Mouse (Mus musculus): ENCODE data around the gene Ppp1r13l. TPM values are rescaled to one million over a fixed set of nuclear protein-coding genes. Genes with fewer than 3 reads are reported as not detected.

The Ppp1r13l gene
- polyA plus RNA-seq, 1 experiment from 2014 or later = 6.4 TPM

DNA sequence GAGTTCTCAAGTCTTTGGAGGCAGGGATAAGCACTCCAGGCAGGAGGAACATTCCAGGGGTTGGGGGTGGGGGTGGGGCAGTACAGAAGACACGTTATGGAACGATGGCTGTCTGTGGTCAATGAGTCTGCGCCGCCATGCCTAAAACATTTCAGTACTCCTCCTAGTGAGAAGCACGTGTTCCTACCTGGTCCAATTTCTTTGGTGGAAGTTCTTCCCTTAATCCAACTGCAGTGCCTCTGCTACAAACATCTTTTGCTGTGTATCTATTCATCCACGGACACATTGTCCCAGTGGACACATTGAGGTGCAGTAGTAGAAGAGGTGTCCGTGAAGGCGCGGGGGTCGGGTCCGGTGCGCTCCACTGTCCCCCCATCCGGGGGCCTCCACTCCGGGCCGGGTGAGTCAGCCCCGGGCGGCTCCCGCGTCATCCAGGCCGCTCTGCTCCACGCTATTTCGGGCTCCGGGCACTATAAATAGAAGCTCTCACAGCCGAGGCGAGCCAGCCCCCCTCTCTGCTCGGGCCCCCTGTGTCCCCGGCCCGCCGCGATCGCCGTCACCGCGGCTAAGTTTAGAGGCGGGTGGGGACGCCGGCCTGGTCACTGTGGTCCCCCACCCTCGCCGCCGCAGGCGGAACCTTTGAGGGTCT, 17.7 kb upstream of the Ppp1r13l start:
- Histone ChIP-seq H3K9me3 (ENCODE audit: control insufficient read depth, low read length) (no peaks in the 10 kb centered on the region), H3K27me3 (ENCODE audit: control insufficient read depth, insufficient read depth, low read length) (peaks cover 8% of the 10 kb centered on the region; the same call in 1 of the 2 replicates), H3K9ac (ENCODE audit: low read length) (peak overlapping the region; percentile 64), H3K36me3 (ENCODE audit: control insufficient read depth, insufficient read depth, low read length) (no peaks in the 10 kb centered on the region), H3K4me2 (ENCODE audit: low read depth, low read length, severe bottlenecking) (peak overlapping the region; percentile 88), H3K4me1 (replicated peaks; ENCODE audit: control insufficient read depth, insufficient read depth, low read length) (peaks cover 9% of the 10 kb centered on the region), H3K27ac (ENCODE audit: low read depth, low read length) (no peak overlapping the region), H3K4me3 (ENCODE audit: low read depth, low read length) (peak overlapping the region; percentile 49)
- ATAC-seq (replicated peaks; ENCODE audit: low FRiP score) (0 out of 2 replicates have a peak, but pooled peaks have one; percentile 16), DNase-seq (ENCODE audit: low spot score) (peak; percentile 80)
- WGBS = under 1% methylated on average over 41 of the region's 41 CpGs

DNA sequence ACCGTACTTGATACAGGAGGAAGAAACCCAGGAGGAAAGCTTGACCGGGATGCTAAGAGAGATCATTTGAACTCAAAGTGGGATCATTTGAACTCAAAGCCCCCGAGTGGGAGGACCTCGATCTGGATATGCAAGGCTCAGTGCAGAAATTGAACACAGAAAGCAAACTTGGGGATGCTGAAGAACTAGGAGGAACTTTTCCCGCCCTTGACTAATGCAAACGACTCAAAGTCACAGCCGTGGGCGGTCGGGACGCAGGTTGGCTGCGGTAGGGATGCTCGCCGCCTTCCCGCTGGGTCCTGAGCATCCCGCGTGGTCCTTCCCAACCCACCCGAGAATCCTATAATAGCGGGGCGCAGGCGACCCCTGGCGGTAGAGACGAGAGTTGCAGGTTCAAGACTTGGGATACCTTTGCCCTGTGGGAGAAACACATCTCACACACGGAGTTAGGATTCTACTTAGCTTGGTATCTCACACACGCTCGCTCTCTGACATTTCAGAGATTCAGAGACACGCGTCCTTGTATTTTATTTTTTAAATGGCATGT, 17.0 kb upstream of the Ppp1r13l start:
- Histone ChIP-seq H3K36me3 (ENCODE audit: control insufficient read depth, insufficient read depth, low read length) (no peaks in the 10 kb centered on the region), H3K4me2 (ENCODE audit: low read depth, low read length, severe bottlenecking) (peak overlapping the region; percentile 88), H3K4me3 (ENCODE audit: low read depth, low read length) (peak overlapping the region; percentile 49), H3K4me1 (replicated peaks; ENCODE audit: control insufficient read depth, insufficient read depth, low read length) (peaks cover 9% of the 10 kb centered on the region), H3K27me3 (ENCODE audit: control insufficient read depth, insufficient read depth, low read length) (peaks cover 8% of the 10 kb centered on the region; the same call in 1 of the 2 replicates), H3K9ac (ENCODE audit: low read length) (peak overlapping the region; percentile 64), H3K9me3 (ENCODE audit: control insufficient read depth, low read length) (no peaks in the 10 kb centered on the region), H3K27ac (ENCODE audit: low read depth, low read length) (no peak overlapping the region)
- DNase-seq (ENCODE audit: low spot score) = peak; percentile 95
- WGBS = 0% methylated on average over 27 of the region's 27 CpGs
- ATAC-seq (replicated peaks; ENCODE audit: low FRiP score) = no peak

DNA sequence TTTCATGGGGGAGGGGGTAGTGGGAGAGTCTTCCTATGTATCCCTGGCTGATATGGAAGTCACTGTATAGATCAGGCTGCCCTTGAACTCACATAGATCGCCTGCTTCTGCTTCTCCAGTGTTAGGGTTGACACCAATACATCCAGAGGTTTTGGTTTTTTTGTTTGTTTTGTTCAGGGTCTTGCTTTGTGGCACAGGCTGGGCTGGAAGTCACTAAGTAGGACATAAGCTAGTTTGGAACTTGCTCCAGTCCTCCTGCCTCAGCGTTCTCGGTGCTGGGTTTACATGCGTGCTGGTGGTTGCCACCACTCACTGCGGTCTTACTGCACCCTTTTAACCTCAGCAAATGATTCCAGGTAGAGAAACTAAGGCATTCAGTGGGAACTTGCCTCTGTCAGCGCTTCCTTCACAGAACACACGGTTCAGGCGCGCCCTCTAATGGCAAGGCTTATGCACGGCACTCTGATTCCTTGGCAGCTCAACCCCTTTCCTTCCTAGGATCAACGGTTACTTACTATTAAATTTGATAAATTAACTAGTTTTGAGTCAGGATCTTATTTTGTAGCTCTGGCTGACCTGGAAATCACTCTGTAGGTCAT, 16.2 kb upstream of the Ppp1r13l start:
- WGBS = 3% methylated on average over 11 of the region's 11 CpGs
- Histone ChIP-seq H3K27me3 (ENCODE audit: control insufficient read depth, insufficient read depth, low read length) (peaks cover 8% of the 10 kb centered on the region; the same call in 1 of the 2 replicates), H3K4me3 (ENCODE audit: low read depth, low read length) (peak overlapping the region; percentile 3; the same call in 1 of the 2 replicates), H3K36me3 (ENCODE audit: control insufficient read depth, insufficient read depth, low read length) (no peaks in the 10 kb centered on the region; the same call in 1 of the 2 replicates), H3K4me2 (ENCODE audit: low read depth, low read length, severe bottlenecking) (no peak overlapping the region), H3K9me3 (ENCODE audit: control insufficient read depth, low read length) (no peaks in the 10 kb centered on the region), H3K27ac (ENCODE audit: low read depth, low read length) (no peak overlapping the region), H3K4me1 (replicated peaks; ENCODE audit: control insufficient read depth, insufficient read depth, low read length) (peaks cover 9% of the 10 kb centered on the region), H3K9ac (ENCODE audit: low read length) (no peak overlapping the region)
- ATAC-seq (replicated peaks; ENCODE audit: low FRiP score) (no peak), DNase-seq (ENCODE audit: low spot score) (peak; percentile 91)

DNA sequence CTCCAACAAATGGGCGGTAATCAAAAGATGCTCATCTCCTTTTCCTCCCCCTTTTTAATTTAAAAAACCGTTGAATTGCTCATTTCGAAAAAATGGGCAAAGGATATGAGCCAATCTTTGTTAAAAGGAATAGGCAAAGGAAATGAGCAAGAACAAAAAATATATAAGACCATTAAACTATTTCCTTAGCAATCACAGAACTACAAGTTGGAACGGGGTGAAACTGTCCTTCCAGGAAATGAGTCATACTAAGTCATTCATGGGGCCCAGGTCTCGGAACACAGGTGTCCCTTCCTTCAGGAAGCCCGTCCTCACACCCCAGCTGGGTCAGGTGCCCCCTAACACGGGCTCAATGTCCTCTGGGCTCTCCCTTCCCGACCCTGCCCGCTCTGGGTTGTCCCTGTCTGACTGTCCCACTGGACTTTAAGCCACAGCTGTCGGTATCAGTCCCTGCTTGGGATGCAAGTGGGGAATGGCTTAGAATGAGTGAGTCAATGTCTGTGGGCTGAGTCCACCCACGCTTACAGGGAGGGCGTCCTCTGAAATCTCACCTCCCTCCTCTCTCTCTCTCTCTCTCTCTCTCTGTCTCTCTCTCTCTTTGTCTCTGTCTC, 15.2 kb upstream of the Ppp1r13l start, which contains the start of gene Ercc1:
Gene Ercc1 (plus strand): TSS at position 542 of the 611 bp plus-strand sequence.
- ATAC-seq (replicated peaks; ENCODE audit: low FRiP score) (0 out of 2 replicates have a peak, but pooled peaks have one; percentile 1), DNase-seq (ENCODE audit: low spot score) (peak; percentile 63)
- Histone ChIP-seq H3K4me2 (ENCODE audit: low read depth, low read length, severe bottlenecking) (peak within 1 kb of the TSS; percentile 78), H3K4me3 (ENCODE audit: low read depth, low read length) (peak within 1 kb of the TSS; percentile 70), H3K4me1 (replicated peaks; ENCODE audit: control insufficient read depth, insufficient read depth, low read length) (peaks cover 9% of the 10 kb centered on the region), H3K27me3 (ENCODE audit: control insufficient read depth, insufficient read depth, low read length) (peaks cover 8% of the 10 kb centered on the region; the same call in 1 of the 2 replicates), H3K36me3 (ENCODE audit: control insufficient read depth, insufficient read depth, low read length) (peaks cover 3% of the 10 kb centered on the region; the same call in 1 of the 2 replicates), H3K9me3 (ENCODE audit: control insufficient read depth, low read length) (no peaks in the 10 kb centered on the region), H3K27ac (ENCODE audit: low read depth, low read length) (peak within 1 kb of the TSS; percentile 55), H3K9ac (ENCODE audit: low read length) (peak within 1 kb of the TSS; percentile 76)
- 26% methylated on average over 12 of the region's 12 CpGs for WGBS

DNA sequence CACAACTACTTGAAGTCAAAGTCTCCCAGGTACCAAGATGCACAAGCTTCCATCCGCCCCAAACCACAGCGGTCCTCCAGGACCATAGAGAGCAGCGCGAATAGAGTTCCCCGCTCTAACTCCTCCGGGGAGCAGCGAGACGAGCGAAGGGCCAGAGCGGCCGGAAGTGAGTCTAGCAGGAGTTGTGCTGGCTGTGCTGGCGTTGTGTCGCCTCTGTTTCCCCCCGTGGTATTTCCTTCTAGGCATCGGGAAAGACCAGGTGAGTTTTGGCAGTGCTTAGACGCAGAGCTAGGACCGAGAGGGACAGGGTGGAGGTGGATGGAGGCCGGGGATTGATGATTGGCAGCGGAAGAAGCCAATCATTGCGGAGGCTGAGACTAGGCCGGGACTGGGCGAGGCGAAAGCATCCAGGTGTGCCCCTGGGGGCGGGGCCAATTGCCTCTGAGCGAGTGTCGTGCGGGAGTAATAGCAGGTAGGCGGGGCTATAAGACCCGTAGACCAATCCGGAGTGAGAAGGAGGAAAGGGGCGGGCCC, 14.5 kb upstream of the Ppp1r13l start:
- Histone ChIP-seq H3K4me2 (ENCODE audit: low read depth, low read length, severe bottlenecking) (peak overlapping the region; percentile 78), H3K9me3 (ENCODE audit: control insufficient read depth, low read length) (no peaks in the 10 kb centered on the region), H3K36me3 (ENCODE audit: control insufficient read depth, insufficient read depth, low read length) (peaks cover 3% of the 10 kb centered on the region; the same call in 1 of the 2 replicates), H3K9ac (ENCODE audit: low read length) (peak overlapping the region; percentile 76), H3K4me1 (replicated peaks; ENCODE audit: control insufficient read depth, insufficient read depth, low read length) (peaks cover 9% of the 10 kb centered on the region), H3K4me3 (ENCODE audit: low read depth, low read length) (peak overlapping the region; percentile 70), H3K27me3 (ENCODE audit: control insufficient read depth, insufficient read depth, low read length) (peaks cover 8% of the 10 kb centered on the region; the same call in 1 of the 2 replicates), H3K27ac (ENCODE audit: low read depth, low read length) (peak overlapping the region; percentile 55)
- under 1% methylated on average over 31 of the region's 31 CpGs for WGBS
- DNase-seq (ENCODE audit: low spot score) = peak; percentile 97
- peak; percentile 93 for ATAC-seq (replicated peaks; ENCODE audit: low FRiP score)

DNA sequence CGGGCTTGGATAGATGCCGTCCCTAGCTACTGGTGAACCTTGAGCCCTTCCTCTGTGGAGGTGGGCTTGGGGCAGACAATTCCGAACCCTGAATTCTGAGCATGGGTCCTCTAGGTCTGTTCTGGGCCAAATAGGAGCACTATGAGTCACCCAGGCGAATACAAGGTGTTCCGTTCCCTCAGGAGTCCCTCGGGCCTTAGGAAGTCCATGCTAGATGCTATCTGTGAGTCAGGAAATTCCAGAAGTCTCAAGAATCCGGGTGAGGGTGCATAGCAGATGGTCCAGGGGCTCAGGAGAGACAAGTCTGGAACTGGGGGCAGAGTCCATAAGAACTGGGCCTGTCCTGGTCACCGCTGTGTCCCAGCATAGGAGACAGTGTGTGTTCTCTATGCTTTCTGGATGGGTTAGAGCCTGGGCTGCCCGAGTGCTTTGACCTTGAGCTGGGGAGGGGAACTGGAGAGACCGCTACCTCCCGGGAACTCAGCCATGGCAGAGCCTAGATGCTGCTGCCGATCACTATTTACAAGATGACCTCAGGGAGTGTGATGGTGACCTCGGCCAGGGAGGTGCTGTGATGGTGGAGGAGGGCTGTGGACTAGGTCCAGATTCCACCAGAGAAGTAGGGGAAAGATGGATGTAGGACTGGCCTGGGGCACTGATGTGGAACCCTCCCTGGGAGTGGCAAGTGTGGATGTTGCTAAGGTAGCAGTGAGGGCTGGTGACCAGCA, 10.2 kb upstream of the Ppp1r13l start:
- DNase-seq (ENCODE audit: low spot score) (no peak), ATAC-seq (replicated peaks; ENCODE audit: low FRiP score) (no peak)
- H3K27ac ChIP-seq (ENCODE audit: low read depth, low read length) = no peak overlapping the region
- no peak overlapping the region for H3K9ac ChIP-seq (ENCODE audit: low read length)
- no peak overlapping the region for H3K4me2 ChIP-seq (ENCODE audit: low read depth, low read length, severe bottlenecking)
- H3K36me3 ChIP-seq (ENCODE audit: control insufficient read depth, insufficient read depth, low read length) = peaks cover 9% of the 10 kb centered on the region; the same call in 1 of the 2 replicates
- H3K4me3 ChIP-seq (ENCODE audit: low read depth, low read length) = no peak overlapping the region
- 94% methylated on average over 13 of the region's 13 CpGs for WGBS
- H3K27me3 ChIP-seq (ENCODE audit: control insufficient read depth, insufficient read depth, low read length) = no peaks in the 10 kb centered on the region
- H3K9me3 ChIP-seq (ENCODE audit: control insufficient read depth, low read length) = no peaks in the 10 kb centered on the region
- H3K4me1 ChIP-seq (replicated peaks; ENCODE audit: control insufficient read depth, insufficient read depth, low read length) = peaks cover 7% of the 10 kb centered on the region

DNA sequence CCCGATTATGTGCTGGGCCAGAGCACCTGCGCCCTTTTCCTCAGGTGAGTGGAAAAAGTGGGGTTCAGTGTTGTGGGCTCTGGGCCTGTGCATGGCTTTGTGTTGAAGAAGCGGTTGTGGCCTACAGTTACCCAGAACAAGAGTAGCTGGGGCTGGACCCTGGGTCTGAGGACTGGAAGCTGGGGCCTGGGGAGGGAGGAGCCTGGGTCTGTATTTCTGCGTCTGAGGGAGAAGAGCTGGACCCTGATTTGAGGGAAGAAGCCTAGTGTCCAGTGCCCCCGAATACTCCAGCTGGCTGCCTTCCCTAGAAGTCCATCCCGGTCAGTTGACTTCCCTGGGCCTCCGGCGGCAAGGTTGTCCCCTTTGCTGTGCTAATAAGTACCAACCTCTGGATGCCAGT, 9.3 kb upstream of the Ppp1r13l start:
- Histone ChIP-seq H3K27ac (ENCODE audit: low read depth, low read length) (no peak overlapping the region), H3K4me2 (ENCODE audit: low read depth, low read length, severe bottlenecking) (no peak overlapping the region), H3K9me3 (ENCODE audit: control insufficient read depth, low read length) (no peaks in the 10 kb centered on the region), H3K27me3 (ENCODE audit: control insufficient read depth, insufficient read depth, low read length) (no peaks in the 10 kb centered on the region), H3K9ac (ENCODE audit: low read length) (no peak overlapping the region), H3K36me3 (ENCODE audit: control insufficient read depth, insufficient read depth, low read length) (peaks cover 9% of the 10 kb centered on the region; the same call in 1 of the 2 replicates), H3K4me3 (ENCODE audit: low read depth, low read length) (no peak overlapping the region), H3K4me1 (replicated peaks; ENCODE audit: control insufficient read depth, insufficient read depth, low read length) (peaks cover 7% of the 10 kb centered on the region)
- 95% methylated on average over 8 of the region's 8 CpGs for WGBS
- DNase-seq (ENCODE audit: low spot score) (no peak), ATAC-seq (replicated peaks; ENCODE audit: low FRiP score) (no peak)

Measured in forebrain, embryonic 11.5 days (tissue).